27 mouse cellular contexts compared by ENCODE assay signal in the genomic region with DNA sequence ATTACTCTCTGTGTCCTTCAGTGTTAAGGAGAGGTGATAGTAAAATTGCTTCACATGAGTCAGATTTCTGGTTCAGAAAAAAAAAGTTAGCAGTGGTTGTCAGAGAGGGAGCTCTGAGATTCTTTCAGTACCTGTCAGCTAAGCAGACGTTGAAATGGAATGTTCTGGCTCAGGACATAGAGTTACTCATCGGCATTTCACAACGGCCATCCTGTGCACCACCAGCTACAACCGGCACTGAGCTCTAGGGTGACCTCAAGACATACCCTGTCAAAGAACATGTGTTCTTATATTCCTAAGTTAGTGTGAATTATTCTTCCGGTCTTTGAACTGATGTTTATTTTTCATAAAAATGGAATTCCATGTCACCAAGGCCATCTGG. TPM values are rescaled to one million over a fixed set of nuclear protein-coding genes. Genes with fewer than 3 reads are reported as not detected.
DNase-seq lines count a peak whose midpoint lies in the region; ATAC-seq and TF ChIP-seq lines count a peak whose summit lies in the region.
"Had no signal": no experiment of that assay in that cellular context is flagged by ENCODE, and none has a peak within 500 bp of the region (broad histone marks: within the 10 kb centered on the region; RNA-seq: fewer than 3 reads in every experiment).

No protein-coding gene starts in this region.

- no peak overlapping the region for H3K4me3 ChIP-seq in embryonic facial prominence, embryonic 13.5 days
- H3K4me3 ChIP-seq in embryonic facial prominence, embryonic 10.5 days, result no peak overlapping the region
- H3K4me3 ChIP-seq in embryonic fibroblast, embryonic 13.5 days (ENCODE audit: insufficient read depth, low read length), result no peak overlapping the region
- H3K4me3 ChIP-seq in midbrain, embryonic 14.5 days (replicated peaks; ENCODE audit: low read depth, low read length), result no peak overlapping the region
- H3K4me3 ChIP-seq: forebrain, embryonic 12.5 days; heart, adult 2 months; heart, embryonic 12.5 days; hindbrain, embryonic 15.5 days; limb, embryonic 10.5 days; limb, embryonic 15.5 days; midbrain, embryonic 10.5 days; stomach, embryonic 15.5 days had no signal

- 72% methylated on average over 5 of the region's 5 CpGs for WGBS in embryonic facial prominence, embryonic 13.5 days
- 85% methylated on average over 5 of the region's 5 CpGs for WGBS in embryonic facial prominence, embryonic 10.5 days
- WGBS in midbrain, embryonic 14.5 days, result 90% methylated on average over 5 of the region's 5 CpGs

- H3K27me3 ChIP-seq in embryonic facial prominence, embryonic 13.5 days, result no peaks in the 10 kb centered on the region
- H3K27me3 ChIP-seq in embryonic facial prominence, embryonic 10.5 days (replicated peaks; ENCODE audit: low read depth, poor library complexity, severe bottlenecking), result no peaks in the 10 kb centered on the region
- no peaks in the 10 kb centered on the region for H3K27me3 ChIP-seq in midbrain, embryonic 14.5 days (ENCODE audit: control insufficient read depth, insufficient read depth, low read length)
- H3K27me3 ChIP-seq: forebrain, embryonic 12.5 days; heart, embryonic 12.5 days; hindbrain, embryonic 15.5 days; limb, embryonic 15.5 days; stomach, embryonic 15.5 days had no signal

- H3K36me3 ChIP-seq in embryonic facial prominence, embryonic 13.5 days, result no peaks in the 10 kb centered on the region
- H3K36me3 ChIP-seq in embryonic facial prominence, embryonic 10.5 days (replicated peaks), result no peaks in the 10 kb centered on the region
- H3K36me3 ChIP-seq in midbrain, embryonic 14.5 days (ENCODE audit: control insufficient read depth, insufficient read depth, low read length), result no peaks in the 10 kb centered on the region
- H3K36me3 ChIP-seq: forebrain, embryonic 12.5 days; heart, embryonic 12.5 days; hindbrain, embryonic 15.5 days; limb, embryonic 10.5 days; limb, embryonic 15.5 days; midbrain, embryonic 10.5 days; stomach, embryonic 15.5 days had no signal

- no peaks in the 10 kb centered on the region for H3K9me3 ChIP-seq in embryonic facial prominence, embryonic 13.5 days
- H3K9me3 ChIP-seq in embryonic facial prominence, embryonic 10.5 days, result no peaks in the 10 kb centered on the region
- H3K9me3 ChIP-seq in midbrain, embryonic 14.5 days (ENCODE audit: control insufficient read depth, low read length), result no peaks in the 10 kb centered on the region
- H3K9me3 ChIP-seq: forebrain, embryonic 12.5 days; heart, embryonic 12.5 days; hindbrain, embryonic 15.5 days; limb, embryonic 10.5 days; limb, embryonic 15.5 days; midbrain, embryonic 10.5 days; stomach, embryonic 15.5 days had no signal

- ATAC-seq in embryonic facial prominence, embryonic 13.5 days (ENCODE audit: insufficient number of reproducible peaks, insufficient read depth, low FRiP score, low TSS enrichment, low read depth), result no peak
- no peak for ATAC-seq in midbrain, embryonic 14.5 days (ENCODE audit: low FRiP score, low TSS enrichment)
- ATAC-seq: forebrain, postnatal 0 days; midbrain, embryonic 16.5 days had no signal

- 0 out of 2 replicates have a peak overlapping the region, but pooled peaks have one; percentile 3 for H3K27ac ChIP-seq in embryonic facial prominence, embryonic 13.5 days
- no peak overlapping the region for H3K27ac ChIP-seq in embryonic facial prominence, embryonic 10.5 days (replicated peaks)
- peak overlapping the region; percentile 77 for H3K27ac ChIP-seq in embryonic fibroblast, embryonic 13.5 days (ENCODE audit: insufficient read depth, low read length)
- no peak overlapping the region for H3K27ac ChIP-seq in midbrain, embryonic 14.5 days (replicated peaks; ENCODE audit: low read depth, low read length)
- H3K27ac ChIP-seq: forebrain, embryonic 12.5 days; heart, adult 2 months; hindbrain, embryonic 15.5 days; kidney, postnatal 0 days; limb, embryonic 15.5 days; liver, embryonic 14.5 days; midbrain, embryonic 10.5 days; stomach, embryonic 15.5 days had no signal

- TF ChIP-seq POLR2A in embryonic fibroblast, embryonic 13.5 days (IDR thresholded peaks at IDR 0.05; ENCODE audit: low read depth, low read length), result no peak

- no peak for TF ChIP-seq CTCF in embryonic fibroblast, embryonic 13.5 days (IDR thresholded peaks at IDR 0.05; ENCODE audit: borderline replicate concordance, insufficient read depth, low read length)

- no peak overlapping the region for H3K4me2 ChIP-seq in embryonic facial prominence, embryonic 13.5 days
- no peak overlapping the region for H3K4me2 ChIP-seq in midbrain, embryonic 14.5 days (ENCODE audit: low read length)
- H3K4me2 ChIP-seq: forebrain, embryonic 12.5 days; heart, embryonic 12.5 days; hindbrain, embryonic 15.5 days; limb, embryonic 15.5 days; stomach, embryonic 15.5 days had no signal

- no peak for DNase-seq in embryonic facial prominence, embryonic 10.5 days (ENCODE audit: low spot score)
- DNase-seq in 3T3-L1 (ENCODE audit: low read depth, low spot score) (peak; percentile 64), 416B (ENCODE audit: low read depth) (peak; percentile 2)
- no peak for DNase-seq in midbrain, embryonic 14.5 days
- DNase-seq in kidney, adult 8-10 months, result no peak
- DNase-seq in cerebellum, postnatal 10 days, result no peak
- DNase-seq: cerebellum, adult 11 months; cerebellum, adult 9-10 months; embryo, embryonic 11 days; forebrain, postnatal 0 days; gastrocnemius, postnatal 25 days; heart, adult 2 months; kidney, adult 11 months; kidney, postnatal 4 days; right cerebral cortex, postnatal 25 days had no signal

- H3K4me1 ChIP-seq in embryonic facial prominence, embryonic 13.5 days, result peaks cover 36% of the 10 kb centered on the region
- H3K4me1 ChIP-seq in embryonic facial prominence, embryonic 10.5 days, result peaks cover 44% of the 10 kb centered on the region
- peaks cover 20% of the 10 kb centered on the region for H3K4me1 ChIP-seq in embryonic fibroblast, embryonic 13.5 days (ENCODE audit: control insufficient read depth, insufficient read depth, low read length)
- no peaks in the 10 kb centered on the region for H3K4me1 ChIP-seq in midbrain, embryonic 14.5 days (ENCODE audit: control insufficient read depth, insufficient read depth, low read length)
- H3K4me1 ChIP-seq: forebrain, embryonic 12.5 days; hindbrain, embryonic 15.5 days; stomach, embryonic 15.5 days had no signal

- H3K9ac ChIP-seq in embryonic facial prominence, embryonic 13.5 days, result no peak overlapping the region
- H3K9ac ChIP-seq in midbrain, embryonic 14.5 days (replicated peaks; ENCODE audit: low read length), result no peak overlapping the region
- H3K9ac ChIP-seq: forebrain, embryonic 12.5 days; forebrain, postnatal 0 days; heart, embryonic 12.5 days; hindbrain, embryonic 15.5 days; limb, embryonic 15.5 days; liver, embryonic 14.5 days; stomach, embryonic 15.5 days had no signal

RNA-seq across cellular contexts. Expression of a gene that starts 55.4 kb away (rescaled TPM):
- 1.1 and 1.2 TPM in 2 replicates for polyA plus RNA-seq in embryonic facial prominence, embryonic 13.5 days (2015; fragmentation: Nextera tagmentation; extraction: Ambion mirVana)
- 0.33 and 0.49 TPM in 2 replicates for polyA plus RNA-seq in embryonic facial prominence, embryonic 10.5 days (2016; fragmentation: Nextera tagmentation; extraction: Ambion mirVana)
- 0.74 and 1.9 TPM in 2 replicates for polyA plus RNA-seq in embryonic fibroblast, embryonic 13.5 days (2011; ENCODE audit: insufficient read length, low read depth, missing spikeins)
- 5.3 and 7.5 TPM in 2 replicates for polyA plus RNA-seq in midbrain, embryonic 14.5 days (2014; fragmentation: Nextera tagmentation; extraction: Ambion mirVana)

Comparison
In these comparisons a context has a peak if more than half of its experiments do, and no peak if none do; other contexts are left out.
1. H3K27ac ChIP-seq: peak in embryonic facial prominence, embryonic 13.5 days (single experiment) and embryonic fibroblast, embryonic 13.5 days (single experiment); none in embryonic facial prominence, embryonic 10.5 days (single experiment) and midbrain, embryonic 14.5 days (single experiment).
2. DNase-seq: peak in 3T3-L1 (single experiment) and 416B (single experiment); none in embryonic facial prominence, embryonic 10.5 days (single experiment), midbrain, embryonic 14.5 days (single experiment), kidney, adult 8-10 months (0 of 2) and cerebellum, postnatal 10 days (0 of 2).